Mouse (Mus musculus): ENCODE measurements around the gene Krt2.

The Krt2 gene

GRCm38 (mm10) chr15:101817875-101818274 lies at the start of gene Krt2:
Gene Krt2 (minus strand): TSS chr15:101818169.
- no peak for DNase-seq (ENCODE audit: low read depth, low spot score)

- no peak for DNase-seq (ENCODE audit: low read depth, low spot score)
Measured at GRCm38 (mm10) chr15:101866754-101867153, 48.8 kb upstream of the Krt2 start.

- no peak for DNase-seq (ENCODE audit: low read depth, low spot score)
Measured at GRCm38 (mm10) chr15:101860421-101861130, 42.6 kb upstream of the Krt2 start.

- DNase-seq (ENCODE audit: low read depth, low spot score) = no peak
Measured at GRCm38 (mm10) chr15:101859735-101860170, 41.8 kb upstream of the Krt2 start.

- no peak for DNase-seq (ENCODE audit: low read depth, low spot score)
Measured at GRCm38 (mm10) chr15:101858673-101859425, 40.9 kb upstream of the Krt2 start.

GRCm38 (mm10) chr15:101856696-101857095 lies 38.7 kb upstream of the Krt2 start:
- no peak for DNase-seq (ENCODE audit: low read depth, low spot score)

- DNase-seq (ENCODE audit: low read depth, low spot score) = no peak
Measured at GRCm38 (mm10) chr15:101855732-101856131, 37.8 kb upstream of the Krt2 start.

GRCm38 (mm10) chr15:101854294-101854693 lies 36.3 kb upstream of the Krt2 start:
- DNase-seq (ENCODE audit: low read depth, low spot score) = no peak

GRCm38 (mm10) chr15:101852571-101852970 lies 34.6 kb upstream of the Krt2 start:
- DNase-seq (ENCODE audit: low read depth, low spot score) = no peak

- DNase-seq (ENCODE audit: low read depth, low spot score) = no peak
Measured at GRCm38 (mm10) chr15:101850694-101851093, 32.7 kb upstream of the Krt2 start, which contains the start of gene Krt1. Gene Krt1 (minus strand): TSS chr15:101850794.

GRCm38 (mm10) chr15:101845971-101846403 lies 28.0 kb upstream of the Krt2 start:
- DNase-seq (ENCODE audit: low read depth, low spot score) = no peak

- DNase-seq (ENCODE audit: low read depth, low spot score) = no peak
Measured at GRCm38 (mm10) chr15:101843192-101843591, 25.2 kb upstream of the Krt2 start.

- no peak for DNase-seq (ENCODE audit: low read depth, low spot score)
Measured at GRCm38 (mm10) chr15:101834784-101835328, 16.9 kb upstream of the Krt2 start.

- no peak for DNase-seq (ENCODE audit: low read depth, low spot score)
Measured at GRCm38 (mm10) chr15:101833131-101833530, 15.2 kb upstream of the Krt2 start.

GRCm38 (mm10) chr15:101829441-101829840 lies 11.5 kb upstream of the Krt2 start:
- no peak for DNase-seq (ENCODE audit: low read depth, low spot score)

GRCm38 (mm10) chr15:101821786-101822185 lies 3.8 kb upstream of the Krt2 start:
- DNase-seq (ENCODE audit: low read depth, low spot score) = no peak

GRCm38 (mm10) chr15:101803052-101803822 lies 14.7 kb downstream of the Krt2 start:
- no peak for DNase-seq (ENCODE audit: low read depth, low spot score)

GRCm38 (mm10) chr15:101802296-101802835 lies 15.6 kb downstream of the Krt2 start, which contains the start of gene Krt73:
Gene Krt73 (minus strand): TSS chr15:101802346.
- no peak for DNase-seq (ENCODE audit: low read depth, low spot score)

- DNase-seq (ENCODE audit: low read depth, low spot score) = no peak
Measured at GRCm38 (mm10) chr15:101790867-101791266, 27.1 kb downstream of the Krt2 start.

- DNase-seq (ENCODE audit: low read depth, low spot score) = no peak
Measured at GRCm38 (mm10) chr15:101786360-101786759, 31.6 kb downstream of the Krt2 start, which contains the start of gene Krt72. Gene Krt72 (minus strand): TSS chr15:101786460.

GRCm38 (mm10) chr15:101773420-101773819 lies 44.5 kb downstream of the Krt2 start:
- peak; percentile 17 for DNase-seq (ENCODE audit: low read depth, low spot score)
